Mouse (Mus musculus): ENCODE measurements at regions not wholly inside any gene's neighbourhood (a gene's known extent, or its start where the extent isn't known, plus 50 kb on each side); places are given as distances from the start of the nearest gene placed in this dataset.
A peak's percentile ranks its signal among the peaks of the same experiment; 100 is the strongest.

DNA sequence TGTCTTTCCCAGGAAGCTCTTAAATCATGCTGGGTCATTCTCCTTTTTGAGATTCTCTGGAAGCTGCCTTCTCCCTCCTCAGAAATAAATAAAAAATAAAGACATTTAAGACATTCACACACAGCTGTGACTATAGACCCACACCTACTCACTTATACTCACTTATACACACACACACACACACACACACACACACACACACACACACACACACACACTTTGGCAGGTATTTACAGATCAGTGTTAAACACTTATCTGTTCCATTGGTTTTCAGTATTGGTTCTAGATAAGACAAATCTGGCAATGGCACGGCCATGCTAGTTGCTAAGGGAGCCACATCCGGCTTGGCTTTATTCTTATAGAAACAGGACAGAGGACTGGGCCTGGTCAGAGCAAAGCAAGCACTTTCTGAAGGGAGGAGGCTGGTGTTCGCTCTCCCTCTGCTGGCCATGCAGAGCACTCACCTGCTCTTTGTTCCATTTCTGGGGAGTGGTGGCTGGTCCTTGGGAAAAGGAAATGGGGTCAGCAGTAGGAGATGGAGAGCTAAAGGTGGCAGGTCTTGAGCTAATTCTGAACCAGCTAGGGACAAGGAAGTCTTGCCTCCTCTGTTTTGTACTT, 123.8 kb upstream of the C1qtnf7 start:
- 5% methylated on average over 3 of the region's 3 CpGs for WGBS
- no peak overlapping the region for H3K4me2 ChIP-seq (ENCODE audit: low read depth, low read length)
- no peak overlapping the region for H3K4me3 ChIP-seq (ENCODE audit: low read length)
- ATAC-seq (replicated peaks; ENCODE audit: extremely low read depth, insufficient read depth, low FRiP score): peak; percentile 49; the same call in 1 of the 2 replicates
- H3K4me1 ChIP-seq (ENCODE audit: control insufficient read depth, insufficient read depth, low read length): peaks cover 6% of the 10 kb centered on the region
- H3K27ac ChIP-seq (ENCODE audit: low read length): no peak overlapping the region
- no peaks in the 10 kb centered on the region for H3K9me3 ChIP-seq (replicated peaks; ENCODE audit: control insufficient read depth, low read length)
- H3K36me3 ChIP-seq (ENCODE audit: control insufficient read depth, insufficient read depth): no peaks in the 10 kb centered on the region
- no peaks in the 10 kb centered on the region for H3K27me3 ChIP-seq (ENCODE audit: control insufficient read depth, insufficient read depth, low read length)
- H3K9ac ChIP-seq (ENCODE audit: low read length): no peak overlapping the region

DNA sequence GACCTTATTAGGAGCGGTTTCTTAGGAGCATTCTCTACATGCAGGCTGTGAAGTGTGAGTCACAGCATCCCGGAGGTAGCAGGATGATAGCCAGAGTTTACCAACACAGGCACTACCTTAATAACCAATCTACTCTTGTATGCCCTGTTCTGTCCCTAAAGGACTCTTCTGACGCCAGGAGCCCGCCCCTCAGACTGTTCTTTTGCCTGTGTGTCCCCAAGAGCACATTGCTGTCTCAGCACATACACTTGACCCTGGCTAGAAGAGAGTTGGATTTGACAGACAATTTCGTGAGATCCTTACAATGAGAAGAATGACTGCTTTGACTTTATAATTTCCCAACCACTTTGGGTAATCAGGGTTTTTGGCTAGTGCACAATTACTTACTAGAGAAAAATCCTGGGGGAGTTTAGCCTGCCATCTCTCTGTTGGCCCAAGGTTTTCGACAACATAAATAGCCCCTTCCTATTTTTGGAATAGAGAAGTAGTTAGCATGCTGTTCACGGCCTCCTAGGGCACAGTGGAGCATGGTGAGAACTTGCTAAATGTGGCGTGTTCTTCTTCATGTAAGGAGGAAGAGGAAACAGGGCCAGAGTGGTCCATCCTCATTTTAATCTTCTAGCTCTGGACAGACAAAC, 122.3 kb upstream of the C1qtnf7 start:
- WGBS: 49% methylated on average over 8 of the region's 8 CpGs

DNA sequence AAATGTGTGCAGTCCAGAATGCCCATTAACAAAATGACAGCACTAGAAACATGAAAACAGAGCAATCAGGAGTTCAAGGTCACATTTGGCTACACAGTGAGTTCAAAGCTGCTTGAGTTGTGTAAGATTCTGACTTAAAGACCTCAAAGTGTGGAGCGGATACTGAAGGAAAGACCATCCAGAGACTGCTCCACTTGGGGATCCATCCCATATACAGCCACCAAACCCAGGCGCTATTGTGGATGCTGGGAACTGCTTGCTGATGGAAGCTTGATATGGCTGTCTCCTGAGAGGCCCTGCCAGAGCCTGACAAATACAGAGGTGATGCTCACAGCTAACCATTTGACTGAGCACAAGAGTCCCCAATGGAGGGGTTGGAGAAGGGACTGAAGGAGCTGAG, 98.1 kb upstream of the C1qtnf7 start:
- 79% methylated on average over 2 of the region's 2 CpGs for WGBS
- no peaks in the 10 kb centered on the region for H3K4me1 ChIP-seq (ENCODE audit: control insufficient read depth, insufficient read depth, low read length)
- H3K36me3 ChIP-seq (ENCODE audit: control insufficient read depth, insufficient read depth): no peaks in the 10 kb centered on the region
- H3K9me3 ChIP-seq (replicated peaks; ENCODE audit: control insufficient read depth, low read length): no peaks in the 10 kb centered on the region
- no peak overlapping the region for H3K9ac ChIP-seq (ENCODE audit: low read length)
- H3K27ac ChIP-seq (ENCODE audit: low read length): no peak overlapping the region
- no peak for ATAC-seq (replicated peaks; ENCODE audit: extremely low read depth, insufficient read depth, low FRiP score)
- no peak overlapping the region for H3K4me3 ChIP-seq (ENCODE audit: low read length)
- no peaks in the 10 kb centered on the region for H3K27me3 ChIP-seq (ENCODE audit: control insufficient read depth, insufficient read depth, low read length)
- H3K4me2 ChIP-seq (ENCODE audit: low read depth, low read length): no peak overlapping the region

More for the DNA sequence above, 122.3 kb upstream of the C1qtnf7 start:
- no peak for ATAC-seq (replicated peaks; ENCODE audit: extremely low read depth, insufficient read depth, low FRiP score)
- H3K36me3 ChIP-seq (ENCODE audit: control insufficient read depth, insufficient read depth): no peaks in the 10 kb centered on the region
- H3K4me3 ChIP-seq (ENCODE audit: low read length): no peak overlapping the region
- H3K9me3 ChIP-seq (replicated peaks; ENCODE audit: control insufficient read depth, low read length): no peaks in the 10 kb centered on the region
- no peak overlapping the region for H3K4me2 ChIP-seq (ENCODE audit: low read depth, low read length)
- H3K27ac ChIP-seq (ENCODE audit: low read length): no peak overlapping the region
- no peaks in the 10 kb centered on the region for H3K27me3 ChIP-seq (ENCODE audit: control insufficient read depth, insufficient read depth, low read length)
- no peak overlapping the region for H3K9ac ChIP-seq (ENCODE audit: low read length)
- H3K4me1 ChIP-seq (ENCODE audit: control insufficient read depth, insufficient read depth, low read length): peaks cover 6% of the 10 kb centered on the region

DNA sequence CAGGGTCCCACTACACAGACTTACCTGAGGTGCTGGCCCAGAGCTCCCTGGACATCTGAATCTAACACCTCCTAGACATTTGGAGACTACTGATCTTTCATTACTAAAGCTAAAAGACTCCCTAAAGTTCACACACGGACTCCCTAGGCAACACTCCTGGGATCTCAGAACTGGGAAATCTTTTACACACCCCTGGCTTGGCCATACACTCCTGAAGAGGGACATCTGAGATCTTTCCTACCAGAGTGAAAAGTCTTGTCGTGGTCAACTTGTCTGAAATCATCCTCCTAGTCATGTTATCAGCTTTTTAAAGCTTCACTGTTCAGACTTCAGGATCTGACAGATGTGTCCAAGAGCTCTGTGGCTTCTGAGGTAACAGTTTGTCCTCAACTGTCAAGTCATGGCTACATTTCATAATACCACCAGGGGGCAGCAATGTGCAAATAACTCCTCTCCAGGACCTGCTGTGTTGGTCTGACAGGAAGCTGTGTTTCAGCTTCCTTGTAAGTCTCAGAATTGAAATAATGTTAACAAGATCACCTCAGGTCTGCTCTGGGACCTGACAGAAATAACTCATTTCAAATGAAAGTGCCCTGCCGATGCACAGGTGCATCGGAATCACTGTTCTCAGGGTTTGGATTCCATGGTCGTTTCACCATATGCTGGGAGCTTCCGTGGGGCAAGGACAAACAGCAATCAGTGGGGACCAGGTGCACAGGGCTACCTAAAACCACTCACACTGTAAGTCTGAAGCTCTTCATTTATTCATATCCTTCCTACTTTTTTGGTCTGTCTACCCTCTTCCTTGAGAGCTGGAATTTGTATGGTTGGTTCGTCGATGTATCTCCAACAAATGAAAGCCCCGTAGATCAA, 92.3 kb upstream of the C1qtnf7 start:
- Histone ChIP-seq H3K4me1 (ENCODE audit: control insufficient read depth, insufficient read depth, low read length) (no peaks in the 10 kb centered on the region), H3K36me3 (ENCODE audit: control insufficient read depth, insufficient read depth) (no peaks in the 10 kb centered on the region), H3K27me3 (ENCODE audit: control insufficient read depth, insufficient read depth, low read length) (no peaks in the 10 kb centered on the region), H3K9ac (ENCODE audit: low read length) (no peak overlapping the region), H3K9me3 (replicated peaks; ENCODE audit: control insufficient read depth, low read length) (no peaks in the 10 kb centered on the region), H3K27ac (ENCODE audit: low read length) (no peak overlapping the region), H3K4me3 (ENCODE audit: low read length) (no peak overlapping the region), H3K4me2 (ENCODE audit: low read depth, low read length) (no peak overlapping the region)
- ATAC-seq (replicated peaks; ENCODE audit: extremely low read depth, insufficient read depth, low FRiP score): no peak; the same call in 1 of the 2 replicates
- WGBS: 75% methylated on average over 9 of the region's 9 CpGs

DNA sequence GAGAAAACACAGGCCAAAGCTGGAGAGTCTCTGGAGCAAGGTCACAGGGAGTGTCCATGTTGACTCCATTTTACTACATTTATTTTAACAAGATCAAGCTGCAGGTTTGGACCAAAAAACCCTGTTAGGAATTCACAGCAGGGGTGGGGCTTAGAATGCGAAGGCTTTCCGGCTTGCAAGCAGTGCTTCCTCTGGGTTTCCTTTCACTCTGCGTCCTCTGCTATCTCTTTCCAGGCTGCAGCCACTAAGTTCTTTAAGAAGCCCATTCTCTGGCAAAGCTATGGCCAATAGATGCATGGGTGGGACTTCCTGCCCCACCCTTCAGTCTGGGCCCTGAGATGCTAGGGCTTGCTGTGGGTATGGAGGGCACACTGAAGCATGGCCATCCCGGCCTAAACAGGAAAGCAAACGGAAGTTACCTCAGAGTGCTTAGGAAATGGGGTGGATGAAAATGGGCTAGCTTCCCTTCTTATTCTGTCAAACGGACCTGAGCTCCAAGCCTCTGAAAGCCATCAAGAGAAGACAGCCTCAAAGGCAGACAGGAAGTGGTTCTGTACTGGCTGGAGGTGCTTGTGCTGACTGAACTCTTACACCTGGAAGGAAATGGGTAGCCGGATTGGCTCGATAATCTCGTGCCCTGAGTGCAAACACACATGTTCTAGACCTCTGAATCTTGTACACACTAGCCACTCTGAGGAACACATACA, 90.6 kb upstream of the C1qtnf7 start:
- ATAC-seq (replicated peaks; ENCODE audit: extremely low read depth, insufficient read depth, low FRiP score): no peak
- Histone ChIP-seq H3K9me3 (replicated peaks; ENCODE audit: control insufficient read depth, low read length) (no peaks in the 10 kb centered on the region), H3K27ac (ENCODE audit: low read length) (no peak overlapping the region), H3K36me3 (ENCODE audit: control insufficient read depth, insufficient read depth) (no peaks in the 10 kb centered on the region), H3K27me3 (ENCODE audit: control insufficient read depth, insufficient read depth, low read length) (no peaks in the 10 kb centered on the region), H3K9ac (ENCODE audit: low read length) (no peak overlapping the region), H3K4me1 (ENCODE audit: control insufficient read depth, insufficient read depth, low read length) (no peaks in the 10 kb centered on the region), H3K4me3 (ENCODE audit: low read length) (no peak overlapping the region), H3K4me2 (ENCODE audit: low read depth, low read length) (no peak overlapping the region)
- WGBS: 60% methylated on average over 9 of the region's 9 CpGs

DNA sequence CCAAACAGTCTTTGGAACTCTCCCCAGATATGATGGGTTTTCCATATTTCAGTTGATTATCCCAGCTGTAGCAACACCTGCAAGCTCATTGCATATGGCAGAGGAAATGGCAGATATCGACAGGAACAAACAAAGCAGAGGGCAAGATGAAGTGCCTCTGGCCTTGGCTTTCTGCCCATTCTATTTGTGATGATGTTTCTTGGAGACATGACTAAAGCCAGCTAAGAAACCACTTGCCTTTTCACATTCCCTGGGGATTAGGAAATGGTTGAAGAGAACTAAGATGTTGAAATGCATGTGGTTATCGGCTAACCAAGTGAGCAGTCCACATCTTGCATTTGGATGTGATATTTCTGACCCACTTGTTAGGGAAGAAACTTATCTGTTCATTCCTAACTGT, 82.0 kb upstream of the C1qtnf7 start:
- Histone ChIP-seq H3K27ac (ENCODE audit: low read length) (no peak overlapping the region), H3K4me1 (ENCODE audit: control insufficient read depth, insufficient read depth, low read length) (no peaks in the 10 kb centered on the region), H3K4me2 (ENCODE audit: low read depth, low read length) (no peak overlapping the region), H3K4me3 (ENCODE audit: low read length) (no peak overlapping the region), H3K9ac (ENCODE audit: low read length) (no peak overlapping the region), H3K27me3 (ENCODE audit: control insufficient read depth, insufficient read depth, low read length) (no peaks in the 10 kb centered on the region), H3K9me3 (replicated peaks; ENCODE audit: control insufficient read depth, low read length) (no peaks in the 10 kb centered on the region), H3K36me3 (ENCODE audit: control insufficient read depth, insufficient read depth) (no peaks in the 10 kb centered on the region)
- no peak for ATAC-seq (replicated peaks; ENCODE audit: extremely low read depth, insufficient read depth, low FRiP score)
- 63% methylated on average over 2 of the region's 2 CpGs for WGBS

DNA sequence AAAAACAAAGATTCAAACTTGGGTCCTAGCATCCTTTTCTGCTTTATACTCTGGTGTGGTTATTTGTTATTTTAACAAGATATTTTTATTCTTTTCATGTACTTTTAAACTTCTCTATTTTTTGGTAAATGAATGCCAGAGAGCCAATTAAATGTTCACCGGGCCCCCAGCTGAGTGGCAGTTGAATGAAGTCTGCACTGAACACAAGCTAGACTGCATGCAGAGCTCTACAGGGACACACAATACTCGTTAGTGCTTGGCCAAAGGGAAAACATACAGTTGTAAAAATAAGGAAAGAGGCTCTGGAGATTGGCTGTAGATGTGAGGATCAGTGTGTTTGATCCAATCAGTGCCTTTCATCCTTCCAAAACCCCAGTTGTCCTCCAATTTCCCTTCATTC, 76.1 kb upstream of the C1qtnf7 start:
- 72% methylated on average over 2 of the region's 2 CpGs for WGBS
- no peak for ATAC-seq (replicated peaks; ENCODE audit: extremely low read depth, insufficient read depth, low FRiP score)
- no peak overlapping the region for H3K9ac ChIP-seq (ENCODE audit: low read length)

DNA sequence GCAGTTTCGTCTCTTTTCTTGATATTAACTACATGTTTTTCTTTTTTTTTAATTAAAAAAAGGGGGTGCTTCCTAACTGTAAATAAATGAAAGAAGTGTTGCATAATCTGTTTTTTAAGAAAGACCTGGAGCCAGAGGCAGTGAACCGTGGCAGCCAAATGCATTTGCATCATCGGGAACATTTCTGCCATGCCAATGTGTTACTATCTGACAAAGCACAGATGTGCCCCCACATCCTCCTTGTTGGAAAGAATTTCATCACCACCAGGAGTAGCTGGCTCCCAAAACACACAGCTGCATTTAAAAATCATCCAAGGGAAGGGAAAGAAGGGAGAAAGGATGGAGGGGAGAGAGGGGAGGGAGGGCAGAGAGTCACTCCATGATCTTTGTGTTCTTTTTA, 74.0 kb upstream of the C1qtnf7 start:
- H3K4me3 ChIP-seq (ENCODE audit: low read length): no peak overlapping the region
- no peaks in the 10 kb centered on the region for H3K9me3 ChIP-seq (replicated peaks; ENCODE audit: control insufficient read depth, low read length)
- no peak overlapping the region for H3K27ac ChIP-seq (ENCODE audit: low read length)
- no peak overlapping the region for H3K4me2 ChIP-seq (ENCODE audit: low read depth, low read length)
- no peak for ATAC-seq (replicated peaks; ENCODE audit: extremely low read depth, insufficient read depth, low FRiP score)
- no peaks in the 10 kb centered on the region for H3K4me1 ChIP-seq (ENCODE audit: control insufficient read depth, insufficient read depth, low read length)
- H3K36me3 ChIP-seq (ENCODE audit: control insufficient read depth, insufficient read depth): no peaks in the 10 kb centered on the region
- no peaks in the 10 kb centered on the region for H3K27me3 ChIP-seq (ENCODE audit: control insufficient read depth, insufficient read depth, low read length)
- 38% methylated on average over 3 of the region's 3 CpGs for WGBS
- no peak overlapping the region for H3K9ac ChIP-seq (ENCODE audit: low read length)

More for the DNA sequence above, 76.1 kb upstream of the C1qtnf7 start:
- no peak overlapping the region for H3K4me2 ChIP-seq (ENCODE audit: low read depth, low read length)
- H3K4me1 ChIP-seq (ENCODE audit: control insufficient read depth, insufficient read depth, low read length): no peaks in the 10 kb centered on the region
- no peak overlapping the region for H3K4me3 ChIP-seq (ENCODE audit: low read length)
- no peaks in the 10 kb centered on the region for H3K36me3 ChIP-seq (ENCODE audit: control insufficient read depth, insufficient read depth)
- H3K27ac ChIP-seq (ENCODE audit: low read length): no peak overlapping the region
- no peaks in the 10 kb centered on the region for H3K9me3 ChIP-seq (replicated peaks; ENCODE audit: control insufficient read depth, low read length)
- no peaks in the 10 kb centered on the region for H3K27me3 ChIP-seq (ENCODE audit: control insufficient read depth, insufficient read depth, low read length)

All from heart, embryonic 16.5 days (tissue).